Mouse (Mus musculus) limb, embryonic 15.5 days (tissue): ENCODE measurements around the gene Nubp2. TPM values are rescaled to one million over a fixed set of nuclear protein-coding genes. Genes with fewer than 3 reads are reported as not detected.

Experiments used
- ATAC-seq: fragments of 200-750 bp; cut with Nextera tagmentation; 2 replicates; pipeline ENCODE4 v1.8.0; 2017; ENCODE audit warnings: low read depth, moderate TSS enrichment; ENCODE audit not compliant: insufficient number of reproducible peaks, low FRiP score, low TSS enrichment
- H3K27ac ChIP-seq: fragments of 300-500 bp; sonication (generic); 2 replicates; pipeline ENCODE4 v1.5.1; 2015; ENCODE audit warnings: moderate library complexity, mild to moderate bottlenecking, inconsistent platforms
- H3K27me3 ChIP-seq: fragments of 300-500 bp; sonication (generic); 2 replicates; pipeline ENCODE4 v1.6.1; 2015; ENCODE audit warnings: inconsistent platforms
- H3K36me3 ChIP-seq: fragments of 300-500 bp; sonication (generic); 2 replicates; pipeline ENCODE4 v1.6.1; 2015; ENCODE audit warnings: inconsistent platforms
- H3K4me1 ChIP-seq: fragments of 300-500 bp; sonication (generic); 2 replicates; pipeline ENCODE4 v1.6.1; 2015; ENCODE audit warnings: inconsistent platforms
- H3K4me2 ChIP-seq: fragments of 300-500 bp; sonication (generic); 2 replicates; pipeline ENCODE4 v1.6.1; 2015; ENCODE audit warnings: mild to moderate bottlenecking, inconsistent platforms
- H3K4me3 ChIP-seq: fragments of 300-500 bp; sonication (generic); 2 replicates; pipeline ENCODE4 v1.5.1; 2015; ENCODE audit warnings: mild to moderate bottlenecking, inconsistent platforms
- H3K9ac ChIP-seq: fragments of 300-500 bp; sonication (generic); 2 replicates; pipeline ENCODE4 v1.6.1; 2015; ENCODE audit warnings: inconsistent platforms
- H3K9me3 ChIP-seq: fragments of 300-500 bp; sonication (generic); 2 replicates; pipeline ENCODE4 v1.6.1; 2016; ENCODE audit warnings: inconsistent platforms
- WGBS: fragments of 180-500 bp; shearing (Covaris S2); methylation state at CpG from one replicate; pipeline ENCODE4 v1.1.7; 2015; 5-methylcytosine and 5-hydroxymethylcytosine counted together
- polyA plus RNA-seq: library from polyadenylated mRNA; unstranded; fragments of >200 nt; fragmentation: Nextera tagmentation; extraction: Ambion mirVana; gene quantifications from 2 replicates; pipeline ENCODE4 v1.2.1, GENCODE M21; 2015

Gene Nubp2
- 47.7 and 49.6 TPM in 2 replicates for polyA plus RNA-seq

DNA sequence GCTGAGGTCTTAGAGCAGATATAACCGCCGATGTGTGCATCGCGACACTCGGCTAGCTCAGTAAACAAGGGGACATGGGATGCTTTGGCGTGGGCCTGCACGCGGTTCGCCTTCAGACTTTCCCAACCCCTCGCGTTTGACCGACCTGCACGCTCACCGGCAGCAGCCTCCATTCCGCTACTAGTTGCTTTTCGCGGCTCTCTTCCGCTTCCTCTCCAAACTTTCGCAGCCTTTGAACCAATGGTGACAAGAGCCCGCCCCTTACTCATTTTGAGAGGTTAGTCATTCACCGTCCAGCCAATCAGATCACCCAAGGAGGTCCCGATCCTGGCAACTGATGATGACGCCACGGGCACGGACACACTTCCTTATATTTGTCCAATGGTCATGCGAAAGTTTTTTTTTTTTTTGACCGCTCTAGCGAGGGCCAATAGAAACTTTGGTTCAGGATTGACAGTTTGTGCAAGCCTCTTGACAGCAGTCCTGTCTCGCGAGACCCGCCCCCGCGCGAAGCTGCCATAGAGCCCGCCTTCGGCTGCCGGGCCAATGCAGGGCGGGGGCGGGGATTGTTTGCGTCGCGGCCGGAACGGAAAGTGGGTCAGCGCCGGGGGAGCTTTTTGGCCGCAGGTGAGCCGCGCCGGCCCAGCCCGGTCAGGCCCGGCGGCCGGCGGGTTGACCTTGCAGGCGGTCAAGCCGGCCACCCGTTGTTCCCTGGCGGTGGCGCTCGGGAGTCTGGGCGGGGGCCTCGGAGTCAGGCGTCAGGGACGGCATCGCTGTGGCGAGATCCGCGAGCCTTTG is at the start of gene Nubp2, which contains the start of gene Spsb3:
Nubp2 (minus strand) TSS at position 216 of the 798 bp plus-strand sequence.
Spsb3 (plus strand) TSS at position 510 of the 798 bp plus-strand sequence.
- peaks cover 34% of the 10 kb centered on the region for H3K4me1 ChIP-seq
- H3K27ac ChIP-seq, result peak within 1 kb of the TSS; percentile 57
- peak within 1 kb of the TSS; percentile 89 for H3K9ac ChIP-seq
- H3K27me3 ChIP-seq, result no peaks in the 10 kb centered on the region
- peak; percentile 95 for ATAC-seq
- peak within 1 kb of the TSS; percentile 89 for H3K4me2 ChIP-seq
- H3K9me3 ChIP-seq, result no peaks in the 10 kb centered on the region
- H3K36me3 ChIP-seq, result peaks cover 54% of the 10 kb centered on the region
- under 1% methylated on average over 69 of the region's 69 CpGs for WGBS
- peak within 1 kb of the TSS; percentile 95 for H3K4me3 ChIP-seq

DNA sequence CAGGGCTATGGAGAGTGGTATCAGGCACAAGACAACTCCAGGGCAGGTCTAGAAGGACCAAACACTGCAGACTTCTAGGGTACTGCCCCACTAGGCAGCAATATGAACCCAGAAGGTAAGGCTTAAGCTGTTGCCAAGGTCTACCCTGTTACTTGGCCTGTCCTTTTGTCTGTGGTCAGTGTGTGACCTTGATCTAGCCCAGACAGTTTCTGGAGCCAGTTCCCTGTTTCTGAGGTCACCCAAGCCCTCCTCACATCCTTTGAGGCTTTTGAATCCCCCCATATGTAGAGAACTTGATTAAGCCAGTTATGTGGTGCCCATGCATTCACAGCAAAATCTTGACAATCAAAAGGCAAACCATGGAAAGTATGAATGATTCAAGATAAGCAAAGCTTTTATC is 49.5 kb upstream of the Nubp2 start:
- Histone ChIP-seq H3K9me3 (no peaks in the 10 kb centered on the region), H3K4me2 (peak overlapping the region; percentile 67), H3K4me3 (peak overlapping the region; percentile 74), H3K36me3 (peaks cover 6% of the 10 kb centered on the region; the same call in 1 of the 2 replicates), H3K4me1 (peaks cover 22% of the 10 kb centered on the region), H3K9ac (peak overlapping the region; percentile 80), H3K27me3 (no peaks in the 10 kb centered on the region), H3K27ac (no peak overlapping the region)
- ATAC-seq, result no peak

DNA sequence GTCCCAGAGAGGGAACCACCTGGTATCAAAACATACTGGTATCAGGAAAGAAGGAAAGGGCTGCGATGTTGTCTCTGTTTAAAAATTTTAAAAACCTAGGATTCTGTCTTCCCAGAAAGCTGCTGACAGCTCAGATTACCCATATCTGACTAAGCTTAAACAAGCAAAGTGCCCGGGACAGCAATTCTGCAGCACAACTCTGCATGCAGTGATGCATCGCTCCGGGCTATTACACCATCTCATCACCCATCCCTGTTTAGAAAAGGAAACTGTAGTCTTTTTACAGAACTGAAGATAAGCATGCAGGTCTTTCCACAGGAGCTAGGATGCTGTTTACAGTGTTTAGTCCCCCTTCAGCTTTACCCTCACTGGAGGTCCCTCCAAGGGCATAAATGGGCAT is 48.8 kb upstream of the Nubp2 start:
- Histone ChIP-seq H3K4me1 (peaks cover 22% of the 10 kb centered on the region), H3K27me3 (no peaks in the 10 kb centered on the region), H3K9ac (peak overlapping the region; percentile 80; the same call in 1 of the 2 replicates), H3K4me3 (peak overlapping the region; percentile 74), H3K27ac (no peak overlapping the region), H3K4me2 (peak overlapping the region; percentile 67; the same call in 1 of the 2 replicates), H3K9me3 (no peaks in the 10 kb centered on the region), H3K36me3 (peaks cover 6% of the 10 kb centered on the region; the same call in 1 of the 2 replicates)
- ATAC-seq, result no peak
- 79% methylated on average over 4 of the region's 4 CpGs for WGBS

DNA sequence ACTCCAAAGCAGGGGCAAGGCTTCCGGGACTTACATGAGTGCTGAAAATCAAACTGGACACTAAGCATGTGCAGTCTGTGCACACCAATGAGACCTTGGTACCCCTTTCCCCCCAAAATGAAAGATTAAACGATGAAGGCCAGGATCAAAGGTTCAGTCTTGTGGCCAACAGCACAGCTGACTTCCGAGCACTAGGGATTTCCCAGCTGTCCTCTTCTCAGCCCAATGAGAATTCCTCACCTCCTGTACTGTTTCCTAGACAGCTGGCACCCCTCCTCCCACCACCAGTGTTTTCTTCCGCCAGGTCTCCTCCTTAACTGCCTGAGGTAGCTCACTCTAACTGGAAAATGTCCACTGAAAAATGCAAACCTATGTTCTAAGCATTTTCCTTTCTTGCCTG is 47.0 kb upstream of the Nubp2 start:
- Histone ChIP-seq H3K36me3 (peaks cover 6% of the 10 kb centered on the region; the same call in 1 of the 2 replicates), H3K4me2 (no peak overlapping the region), H3K9ac (no peak overlapping the region), H3K27me3 (no peaks in the 10 kb centered on the region), H3K27ac (no peak overlapping the region), H3K9me3 (no peaks in the 10 kb centered on the region), H3K4me1 (peaks cover 22% of the 10 kb centered on the region), H3K4me3 (no peak overlapping the region)
- ATAC-seq, result no peak
- WGBS, result 74% methylated on average over 4 of the region's 4 CpGs

DNA sequence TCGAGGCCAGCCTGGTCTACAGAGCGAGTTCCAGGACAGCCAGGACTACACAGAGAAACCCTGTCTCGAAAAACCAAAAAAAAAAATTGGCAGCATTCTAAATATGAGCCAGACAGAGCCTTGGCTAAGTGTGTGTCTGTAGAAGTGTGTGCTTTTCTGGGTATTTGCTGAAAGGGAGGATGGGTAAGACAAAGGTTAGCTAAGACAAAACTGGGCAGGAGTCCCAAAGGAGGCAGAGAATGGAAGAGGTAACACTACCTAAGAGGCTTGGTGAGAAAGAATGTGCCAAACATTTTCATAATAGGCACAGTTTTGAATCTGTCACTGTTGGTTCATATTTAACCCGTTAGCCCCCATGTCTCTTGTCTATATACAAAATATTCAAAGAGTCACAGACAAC is 46.3 kb upstream of the Nubp2 start:
- Histone ChIP-seq H3K9me3 (no peaks in the 10 kb centered on the region), H3K4me2 (no peak overlapping the region), H3K27me3 (no peaks in the 10 kb centered on the region), H3K27ac (no peak overlapping the region), H3K9ac (no peak overlapping the region), H3K4me1 (peaks cover 22% of the 10 kb centered on the region), H3K4me3 (no peak overlapping the region), H3K36me3 (peaks cover 12% of the 10 kb centered on the region)
- no peak for ATAC-seq
- 94% methylated on average over 4 of the region's 4 CpGs for WGBS

DNA sequence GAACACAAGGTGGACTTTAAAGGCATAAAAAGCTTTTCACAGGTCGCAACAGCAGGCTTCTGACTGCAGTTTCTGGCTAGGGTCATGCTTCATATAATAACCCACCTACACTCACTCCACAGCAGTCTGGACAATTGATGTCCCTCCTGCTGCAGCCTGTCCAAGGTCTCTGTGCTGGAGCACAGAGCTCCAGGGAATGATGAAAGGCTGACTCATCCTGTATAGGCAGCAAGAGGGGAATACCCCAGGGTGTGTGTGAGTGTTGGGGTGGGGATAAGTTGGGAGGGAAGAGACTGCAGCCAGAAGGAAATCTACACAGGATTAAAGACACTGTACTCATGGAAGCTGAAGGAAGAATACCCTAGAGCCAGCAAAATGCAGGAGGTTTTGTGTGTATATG is 43.4 kb upstream of the Nubp2 start:
- H3K36me3 ChIP-seq, result peaks cover 35% of the 10 kb centered on the region
- no peaks in the 10 kb centered on the region for H3K9me3 ChIP-seq
- H3K27ac ChIP-seq, result no peak overlapping the region
- H3K4me2 ChIP-seq, result no peak overlapping the region
- peaks cover 8% of the 10 kb centered on the region; the same call in 1 of the 2 replicates for H3K4me1 ChIP-seq
- no peak overlapping the region for H3K4me3 ChIP-seq
- no peaks in the 10 kb centered on the region for H3K27me3 ChIP-seq
- ATAC-seq, result no peak
- no peak overlapping the region for H3K9ac ChIP-seq
- WGBS, result 61% methylated on average over 1 of the region's 1 CpGs

DNA sequence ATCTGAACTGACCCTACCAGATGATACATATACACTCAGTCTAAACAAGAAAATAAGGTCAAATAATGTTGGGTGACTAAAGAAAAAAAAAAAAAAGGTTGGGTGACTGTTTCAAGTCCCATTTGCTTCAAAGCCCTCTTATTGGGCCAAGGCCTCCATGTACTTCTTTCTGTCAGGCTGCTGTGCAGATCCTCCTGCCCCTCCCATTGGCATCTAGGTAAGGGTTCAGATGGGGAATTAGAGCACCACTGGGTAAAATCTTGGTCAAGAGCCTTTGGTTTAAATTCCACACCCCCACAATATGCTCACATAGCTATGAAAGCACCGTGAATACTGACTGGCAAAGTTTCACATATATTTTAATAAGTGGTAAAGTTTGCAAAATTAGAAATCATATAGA is 37.1 kb upstream of the Nubp2 start:
- no peaks in the 10 kb centered on the region for H3K27me3 ChIP-seq
- no peak overlapping the region for H3K4me3 ChIP-seq
- 93% methylated on average over 1 of the region's 1 CpGs for WGBS
- no peak for ATAC-seq
- H3K36me3 ChIP-seq, result peaks cover 91% of the 10 kb centered on the region
- no peak overlapping the region for H3K9ac ChIP-seq
- H3K9me3 ChIP-seq, result no peaks in the 10 kb centered on the region
- no peak overlapping the region for H3K27ac ChIP-seq
- no peaks in the 10 kb centered on the region for H3K4me1 ChIP-seq
- H3K4me2 ChIP-seq, result no peak overlapping the region

DNA sequence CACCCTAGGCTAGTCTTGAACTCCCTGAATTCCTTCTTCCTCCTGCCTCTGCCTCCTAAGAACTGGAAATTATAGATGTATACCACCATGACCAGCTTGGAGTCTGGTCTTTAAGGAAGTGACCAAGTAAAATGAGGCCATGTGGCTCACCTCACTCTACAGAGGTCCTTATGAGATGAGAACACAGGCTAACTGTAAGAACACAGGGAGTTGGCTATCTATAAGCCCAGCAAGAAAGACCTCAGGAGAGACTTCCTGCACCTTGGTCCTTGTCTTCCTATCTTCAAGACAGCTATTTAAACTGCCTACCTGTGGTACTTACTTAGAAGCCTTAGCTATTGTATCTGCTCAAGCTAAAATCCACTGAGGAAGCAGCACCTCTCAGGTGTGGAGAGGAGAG is 27.8 kb upstream of the Nubp2 start:
- H3K4me2 ChIP-seq, result no peak overlapping the region
- no peak overlapping the region for H3K4me3 ChIP-seq
- no peaks in the 10 kb centered on the region for H3K9me3 ChIP-seq
- H3K27me3 ChIP-seq, result no peaks in the 10 kb centered on the region
- H3K4me1 ChIP-seq, result no peaks in the 10 kb centered on the region
- H3K27ac ChIP-seq, result no peak overlapping the region
- peaks cover 97% of the 10 kb centered on the region for H3K36me3 ChIP-seq
- no peak for ATAC-seq
- H3K9ac ChIP-seq, result no peak overlapping the region

DNA sequence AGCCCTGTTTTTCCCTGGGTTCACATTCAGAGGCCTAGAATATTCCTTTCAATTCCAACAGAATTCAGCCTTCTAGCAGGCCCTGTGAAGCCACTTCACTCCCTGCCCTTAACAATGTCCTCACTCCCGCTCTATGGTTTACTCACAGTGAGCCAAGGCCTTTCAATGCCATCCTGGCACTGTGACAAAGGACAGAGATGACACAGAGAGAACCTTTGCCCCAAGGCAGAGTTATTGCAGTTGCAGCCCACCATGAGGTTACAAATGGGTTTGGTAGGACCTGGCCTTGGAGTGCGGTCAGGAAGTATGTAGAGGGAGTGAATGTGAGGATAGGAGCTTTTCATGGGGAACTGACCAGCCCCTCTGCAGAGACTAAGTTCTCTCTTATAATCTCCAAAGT is 21.4 kb upstream of the Nubp2 start:
- Histone ChIP-seq H3K4me2 (no peak overlapping the region), H3K36me3 (peaks cover 99% of the 10 kb centered on the region), H3K9me3 (no peaks in the 10 kb centered on the region), H3K9ac (no peak overlapping the region), H3K27ac (no peak overlapping the region), H3K4me3 (no peak overlapping the region), H3K4me1 (no peaks in the 10 kb centered on the region), H3K27me3 (no peaks in the 10 kb centered on the region)
- no peak for ATAC-seq
- 96% methylated on average over 2 of the region's 2 CpGs for WGBS

DNA sequence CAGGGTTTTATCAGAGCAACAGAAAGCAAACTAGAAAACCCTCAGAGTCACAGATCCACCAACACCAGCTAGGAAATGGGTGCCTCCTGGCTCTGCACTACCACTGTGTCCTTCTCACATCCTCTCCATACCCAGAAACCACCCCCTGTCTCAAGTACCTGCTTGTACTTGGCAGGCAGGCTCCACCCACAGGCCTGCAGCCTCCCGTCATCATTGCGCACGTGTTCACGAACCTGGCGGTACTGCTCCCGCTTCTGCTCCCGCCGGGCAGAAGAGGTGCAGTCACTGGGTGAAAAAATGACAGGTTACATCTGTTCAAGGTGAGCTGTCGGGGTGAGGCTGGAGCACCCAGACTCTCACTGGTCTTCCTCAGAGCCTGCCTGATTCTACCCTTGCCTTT is 17.6 kb upstream of the Nubp2 start:
- WGBS, result 89% methylated on average over 9 of the region's 9 CpGs
- Histone ChIP-seq H3K4me3 (no peak overlapping the region), H3K9me3 (no peaks in the 10 kb centered on the region), H3K4me2 (no peak overlapping the region), H3K4me1 (no peaks in the 10 kb centered on the region), H3K27ac (no peak overlapping the region), H3K9ac (no peak overlapping the region), H3K27me3 (no peaks in the 10 kb centered on the region), H3K36me3 (peaks cover 100% of the 10 kb centered on the region)
- no peak for ATAC-seq

DNA sequence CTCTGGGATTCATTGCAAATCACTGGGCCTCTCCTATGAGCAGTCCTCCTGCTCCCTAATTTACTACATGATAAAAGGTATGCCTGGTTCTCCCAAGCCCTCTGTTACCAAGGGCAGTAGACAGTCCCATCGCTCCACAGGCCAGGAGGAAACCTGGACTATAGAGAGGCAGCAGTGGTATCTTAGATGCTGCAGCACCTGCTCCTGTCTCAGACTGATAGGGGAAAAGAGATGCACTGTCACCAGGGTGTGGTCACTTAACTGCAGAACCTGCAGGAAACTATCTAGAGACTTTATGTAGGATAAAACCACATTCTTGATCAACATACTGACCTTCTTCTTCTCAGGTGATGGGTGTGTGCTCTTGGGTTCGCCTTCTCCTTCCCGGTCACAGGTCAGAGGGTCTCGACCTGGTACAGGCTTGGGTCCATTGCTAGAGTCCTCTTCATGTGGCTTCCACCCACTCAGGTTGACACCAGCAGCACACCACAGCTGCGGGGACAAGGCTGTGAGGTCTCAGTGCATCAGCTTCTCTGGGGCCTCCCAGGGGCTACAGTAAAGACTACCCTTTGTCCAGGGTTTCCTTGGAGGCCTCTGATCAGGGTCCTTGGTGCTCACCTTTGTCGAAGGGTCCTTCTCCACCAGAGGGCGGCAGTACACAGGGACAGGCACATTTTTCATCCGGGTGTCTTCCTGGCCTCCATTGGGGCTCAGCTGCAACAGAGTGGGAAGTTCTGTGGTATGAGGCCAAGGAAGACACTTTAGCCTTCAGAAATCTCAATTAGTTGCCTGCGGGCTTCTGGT is 16.7 kb upstream of the Nubp2 start:
- no peak overlapping the region for H3K4me3 ChIP-seq
- no peaks in the 10 kb centered on the region for H3K9me3 ChIP-seq
- WGBS, result 70% methylated on average over 9 of the region's 9 CpGs
- no peak overlapping the region for H3K27ac ChIP-seq
- peaks cover 100% of the 10 kb centered on the region for H3K36me3 ChIP-seq
- no peaks in the 10 kb centered on the region for H3K27me3 ChIP-seq
- peaks cover 2% of the 10 kb centered on the region for H3K4me1 ChIP-seq
- no peak overlapping the region for H3K4me2 ChIP-seq
- ATAC-seq, result no peak
- no peak overlapping the region for H3K9ac ChIP-seq

DNA sequence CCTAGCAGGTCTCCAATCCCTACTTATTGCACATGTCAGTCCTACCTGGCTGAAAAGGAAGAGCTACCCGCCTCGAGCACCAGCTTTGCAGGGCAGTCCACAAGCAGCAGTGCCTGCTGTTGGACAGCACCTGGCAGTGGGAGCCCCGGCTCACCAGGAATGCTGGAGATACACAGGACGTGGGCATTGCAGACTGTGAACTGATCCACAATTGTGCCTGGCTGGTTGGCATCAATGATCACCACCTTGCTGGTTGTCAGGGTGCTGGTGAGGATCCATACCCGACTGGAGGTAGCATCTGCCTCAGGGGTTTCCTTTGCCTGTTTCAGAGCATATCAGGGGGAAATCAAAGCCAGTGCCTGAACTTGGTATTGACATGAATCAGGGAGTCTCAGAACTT is 16.0 kb upstream of the Nubp2 start:
- Histone ChIP-seq H3K4me1 (peaks cover 9% of the 10 kb centered on the region), H3K36me3 (peaks cover 100% of the 10 kb centered on the region), H3K27ac (no peak overlapping the region), H3K4me2 (no peak overlapping the region), H3K9ac (no peak overlapping the region), H3K27me3 (no peaks in the 10 kb centered on the region), H3K4me3 (no peak overlapping the region), H3K9me3 (no peaks in the 10 kb centered on the region)
- no peak for ATAC-seq
- WGBS, result 95% methylated on average over 5 of the region's 5 CpGs
